Mouse (Mus musculus) spleen, postnatal 36 days (tissue): Measurements from ENCODE around the gene Loxl3.

Source experiments
- DNase-seq, 2 experiments: peaks; one replicate each; pipeline ENCODE4 v3.0.0; 2022; ENCODE audit warnings: low spot score in 2 of 2, mixed read lengths in 1 of 2

Loxl3 gene

GRCm38 (mm10) chr6:83017190-83017589, 16.8 kb upstream of the Loxl3 start:
- DNase-seq: no peak

GRCm38 (mm10) chr6:83019044-83019443, 14.9 kb upstream of the Loxl3 start:
- no peak for DNase-seq

DNA sequence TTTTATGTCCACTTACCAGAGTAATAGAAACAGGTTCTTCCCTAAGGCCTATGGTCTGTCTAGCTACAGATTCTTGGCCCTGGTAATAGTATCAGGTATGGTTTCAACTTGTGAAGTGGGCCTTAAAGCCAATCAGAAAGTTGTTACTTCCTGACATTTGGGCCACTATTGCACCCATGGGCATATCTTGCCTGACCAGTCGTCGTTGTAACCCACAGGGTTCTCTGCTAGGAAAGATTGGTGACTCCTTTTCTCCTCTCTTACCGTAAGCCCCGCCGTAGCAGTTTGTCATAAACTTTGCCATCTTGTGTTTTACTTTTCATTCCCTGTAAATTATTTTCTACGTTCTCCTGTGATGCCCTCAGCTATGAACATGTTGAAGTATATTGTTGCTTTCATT, 13.9 kb upstream of the Loxl3 start:
- peak in 1 of 2 experiments; percentile 54 for DNase-seq

DNA sequence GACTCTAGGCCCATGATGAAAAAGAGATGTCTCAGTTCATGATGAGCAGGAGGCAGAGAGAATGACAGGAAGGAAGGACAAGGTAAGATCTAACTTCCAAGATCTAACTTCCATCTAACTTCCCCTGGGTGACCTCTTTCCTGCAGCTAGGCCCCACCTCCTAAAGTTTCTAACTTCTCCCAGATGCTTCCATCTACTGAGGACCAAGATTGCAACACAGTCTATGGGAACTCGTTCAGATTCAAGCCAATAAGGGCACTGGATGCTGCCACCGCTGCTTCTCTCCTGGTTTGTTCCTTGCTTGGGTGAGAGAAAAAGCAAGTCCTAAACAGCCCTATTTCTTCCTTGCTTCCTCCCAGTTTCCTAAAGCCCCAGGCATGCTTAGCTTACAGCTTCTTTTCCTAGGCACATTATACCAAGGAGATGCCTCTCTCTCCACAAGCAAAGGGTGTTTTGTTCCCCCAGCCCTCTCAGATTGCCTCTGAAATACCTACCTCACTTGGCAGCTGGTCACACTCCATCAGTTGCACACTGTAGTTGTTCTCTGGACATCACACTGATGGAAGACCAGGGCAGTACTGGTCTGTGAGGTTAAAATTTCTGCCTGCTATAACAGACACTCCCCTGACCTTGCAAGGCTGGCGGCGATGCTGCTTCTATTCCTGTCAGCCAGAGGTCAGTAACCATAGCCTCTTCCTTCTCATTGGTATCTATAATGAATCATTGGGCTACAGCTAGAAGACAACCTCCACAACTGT, 13.0 kb upstream of the Loxl3 start:
- DNase-seq: no peak

GRCm38 (mm10) chr6:83023008-83023407, 11.0 kb upstream of the Loxl3 start:
- no peak for DNase-seq

DNA sequence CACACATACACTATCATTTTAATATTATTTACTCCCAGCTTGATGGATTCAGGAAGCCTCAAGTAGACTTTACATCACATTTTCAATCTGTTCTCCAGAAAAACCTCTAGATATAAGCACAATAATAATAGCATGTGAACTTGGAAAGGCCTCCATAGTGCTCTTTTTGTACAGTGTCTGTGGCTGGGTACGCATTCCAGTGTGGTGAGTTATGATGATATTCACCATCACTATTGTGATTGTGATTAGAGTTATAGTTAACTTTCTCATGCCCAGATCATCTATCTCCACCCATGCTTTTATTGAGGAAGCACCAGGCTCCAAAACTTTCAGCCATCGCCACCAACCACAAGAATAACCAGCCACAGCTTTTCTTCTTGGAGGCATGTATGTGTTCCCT, 10.2 kb upstream of the Loxl3 start:
- DNase-seq: no peak

- DNase-seq: no peak
Observed at GRCm38 (mm10) chr6:83024421-83024820, 9.6 kb upstream of the Loxl3 start.

DNA sequence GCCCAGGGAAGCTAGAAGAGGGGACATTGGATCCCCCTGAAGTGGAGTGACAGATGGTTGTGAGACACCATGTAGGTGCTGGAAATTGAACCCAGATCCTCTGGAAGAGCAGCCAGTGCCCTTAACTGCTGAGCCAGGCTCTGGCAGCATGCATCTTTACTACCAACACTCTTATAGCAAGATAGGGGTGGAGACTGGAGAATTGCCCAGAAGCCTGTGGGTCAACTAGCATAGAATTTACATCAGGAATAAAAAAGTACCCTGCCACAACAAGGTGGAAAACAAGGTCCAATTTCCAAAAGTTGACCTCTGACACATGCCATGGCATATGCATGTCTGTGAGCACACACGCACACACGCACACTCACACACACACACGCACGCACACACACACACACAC, 8.8 kb upstream of the Loxl3 start:
- DNase-seq: no peak

- DNase-seq: no peak
Observed at GRCm38 (mm10) chr6:83027293-83027692, 6.7 kb upstream of the Loxl3 start.

- no peak for DNase-seq
Observed at GRCm38 (mm10) chr6:83027706-83028105, 6.3 kb upstream of the Loxl3 start.

DNA sequence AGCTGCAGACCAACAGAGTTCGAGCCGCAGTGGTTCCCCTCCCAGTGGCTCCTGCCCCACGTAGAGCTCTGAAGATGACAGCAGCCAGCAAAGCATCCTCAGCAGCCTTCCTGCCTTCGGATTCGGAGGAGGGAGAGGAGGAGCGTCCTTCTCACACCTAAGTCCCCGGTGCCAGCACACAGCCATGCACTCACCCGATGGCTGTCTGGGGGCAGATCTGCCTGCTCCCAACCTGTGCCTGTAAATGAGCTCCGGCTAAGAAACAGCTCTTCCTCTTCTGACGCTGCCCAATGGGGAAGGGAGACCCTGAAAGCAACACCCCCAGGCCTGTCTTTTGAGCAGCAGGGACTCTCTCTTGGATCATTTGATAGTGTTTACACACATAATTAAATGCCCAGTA, 4.2 kb upstream of the Loxl3 start:
- DNase-seq: no peak

- DNase-seq: no peak
Observed at GRCm38 (mm10) chr6:83031111-83031510, 2.9 kb upstream of the Loxl3 start.

DNA sequence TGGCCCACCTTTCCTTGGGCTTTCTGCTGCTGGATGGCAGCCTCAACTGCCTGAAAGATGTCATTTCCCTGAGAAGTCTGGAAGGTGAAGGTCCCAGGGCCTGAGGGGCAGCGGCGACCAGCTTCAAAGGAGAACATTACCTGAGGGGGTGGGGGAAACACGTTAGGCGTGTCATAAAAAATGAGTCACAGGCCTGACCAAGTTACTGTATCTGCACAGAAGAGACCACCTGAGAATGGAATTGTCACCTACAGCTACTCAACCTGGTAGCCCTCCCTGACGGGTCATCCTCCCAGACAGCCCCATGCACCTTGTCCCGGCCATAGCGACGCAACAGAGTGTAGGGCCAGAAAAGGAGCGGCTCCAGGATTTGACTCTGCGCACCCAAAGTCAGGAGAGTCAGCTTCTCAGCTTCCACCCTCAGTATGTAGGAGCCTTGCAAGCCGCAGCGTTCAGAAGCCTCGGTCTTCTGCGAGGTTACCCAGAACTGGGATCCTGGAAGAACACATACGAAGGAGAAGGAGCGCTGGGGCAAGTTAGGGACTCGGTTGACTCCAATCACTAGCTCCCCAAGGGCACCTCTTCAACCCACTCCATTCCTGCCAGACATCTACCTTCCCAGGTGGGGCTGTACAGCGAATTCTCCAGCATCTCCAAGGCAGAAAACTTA, 1.9 kb upstream of the Loxl3 start:
- no peak for DNase-seq

- DNase-seq: peak; percentile 66 to 69
Observed at GRCm38 (mm10) chr6:83032769-83033191, 1.2 kb upstream of the Loxl3 start.

- DNase-seq: no peak
Observed at GRCm38 (mm10) chr6:83034463-83035055, 586 bp downstream of the Loxl3 start.

GRCm38 (mm10) chr6:83037188-83037587, 3.2 kb downstream of the Loxl3 start:
- no peak for DNase-seq

- DNase-seq: peak; percentile 91 to 95
Observed at GRCm38 (mm10) chr6:83038496-83039012, 4.6 kb downstream of the Loxl3 start.

GRCm38 (mm10) chr6:83040601-83041000, 6.6 kb downstream of the Loxl3 start:
- no peak for DNase-seq

- no peak for DNase-seq
Observed at GRCm38 (mm10) chr6:83043561-83043960, 9.6 kb downstream of the Loxl3 start.

- DNase-seq: no peak
Observed at GRCm38 (mm10) chr6:83043993-83044392, 10.0 kb downstream of the Loxl3 start.

- peak; percentile 37 to 46 for DNase-seq
Observed at GRCm38 (mm10) chr6:83044742-83045141, 10.8 kb downstream of the Loxl3 start.

- DNase-seq: no peak
Observed at GRCm38 (mm10) chr6:83049367-83049766, 15.4 kb downstream of the Loxl3 start.
